Mouse (Mus musculus) heart, postnatal 10 days (tissue): ENCODE measurements around the gene Gm5485. TPM values are rescaled to one million over a fixed set of nuclear protein-coding genes. Genes with fewer than 3 reads are reported as not detected.

ENCODE experiments used
- DNase-seq, 2 experiments: peaks; one replicate each; pipeline ENCODE4 v3.0.0; 2021
- intact Hi-C: fragments of 180-260 bp; cut with DNase I; formaldehyde crosslinking; loops from one replicate; pipeline ENCODE4 v1.15.1; 2025
- total RNA-seq, 2 experiments: library from RNA; stranded (reverse); gene quantifications; 2 replicates each; pipeline ENCODE4 v1.2.3; 2021

The Gm5485 gene
- not detected for total RNA-seq

- no peak for DNase-seq
- intact Hi-C loops, result no loop called here
Observed at GRCm38 (mm10) chr16:48412246-48412645, at the start of gene Gm5485. Gm5485 (minus strand) TSS chr16:48412416.

- DNase-seq, result no peak
Observed at GRCm38 (mm10) chr16:48453264-48453663, 41.0 kb upstream of the Gm5485 start.

DNA sequence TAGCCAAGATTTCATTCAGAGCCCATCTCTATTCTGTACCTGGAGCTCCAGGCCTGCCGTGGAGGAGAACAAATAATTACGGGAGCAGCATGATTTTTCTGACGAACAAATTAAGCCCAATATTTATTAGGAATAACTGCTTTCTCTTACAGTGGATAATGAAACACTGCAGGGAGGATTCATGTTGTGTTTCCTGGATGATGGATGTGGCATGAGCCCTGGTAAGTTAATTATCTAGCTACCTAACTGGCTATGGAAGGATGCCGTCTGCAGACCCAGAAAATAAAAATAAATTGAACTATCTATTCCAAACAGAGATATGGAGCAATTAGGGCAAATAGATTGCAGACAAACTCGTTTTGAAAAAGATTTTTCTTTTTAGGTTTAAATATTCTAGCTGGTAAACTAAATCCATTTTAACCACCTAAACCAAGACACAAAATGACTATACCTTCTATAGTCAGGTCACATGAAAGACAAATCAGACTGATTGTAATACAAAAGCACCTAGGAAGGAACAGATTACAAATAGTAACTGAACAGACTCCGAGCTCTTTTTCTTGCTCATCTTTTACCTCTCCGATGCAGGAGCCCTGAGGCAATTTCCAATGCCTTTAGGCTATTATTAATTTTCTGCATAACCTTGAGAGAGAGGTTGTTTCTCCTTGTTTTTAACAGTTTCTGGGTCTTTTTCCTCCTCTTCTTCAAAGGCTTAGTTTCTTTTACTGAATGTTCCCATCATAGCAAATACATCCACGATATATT is 34.1 kb upstream of the Gm5485 start:
- intact Hi-C loops, result no loop called here
- DNase-seq, result no peak

More at GRCm38 (mm10) chr16:48453264-48453663, 41.0 kb upstream of the Gm5485 start:
- intact Hi-C loops, result no loop called here

DNA sequence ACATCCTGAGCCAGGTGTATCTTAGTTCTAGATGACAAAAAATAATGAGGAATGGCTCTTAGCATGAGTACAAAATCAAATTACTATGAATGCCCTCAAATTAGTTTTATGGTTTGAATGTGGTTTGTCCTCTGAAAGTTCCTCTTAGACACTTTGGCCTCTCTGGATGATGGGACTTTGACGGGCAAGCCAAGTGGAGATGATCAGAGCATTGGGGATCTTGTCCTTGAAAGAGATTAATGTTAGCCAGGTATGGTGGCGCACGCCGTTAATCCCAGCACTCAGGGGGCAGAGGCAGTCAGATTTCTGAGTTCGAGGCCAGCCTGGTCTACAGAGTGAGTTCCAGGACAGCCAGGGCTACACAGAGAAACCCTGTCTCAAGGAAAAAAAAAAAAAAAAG is 32.4 kb upstream of the Gm5485 start:
- intact Hi-C loops, result no loop called here
- no peak for DNase-seq

DNA sequence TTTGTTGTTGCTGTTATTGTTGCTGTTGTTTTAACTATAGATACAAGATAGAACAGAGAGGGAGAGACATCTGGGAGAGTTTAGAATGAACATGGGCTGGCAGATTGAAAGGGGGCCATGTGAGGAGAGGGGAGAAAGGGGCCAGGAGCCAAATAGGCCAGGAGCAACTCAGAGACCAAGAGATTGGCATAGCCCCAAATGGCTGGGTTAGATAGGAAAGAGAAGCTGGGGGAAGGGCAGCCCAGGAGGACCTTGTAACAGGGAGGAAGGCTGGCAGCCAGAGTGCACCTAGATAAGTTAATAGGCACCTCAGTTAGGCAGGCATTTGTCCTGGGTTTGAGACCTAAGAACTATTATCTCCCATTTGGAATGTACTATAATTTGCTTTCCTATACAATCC is 25.3 kb upstream of the Gm5485 start:
- intact Hi-C loops, result no loop called here
- no peak for DNase-seq

GRCm38 (mm10) chr16:48435454-48435853 is 23.2 kb upstream of the Gm5485 start:
- no peak for DNase-seq
- intact Hi-C loops, result no loop called here

DNA sequence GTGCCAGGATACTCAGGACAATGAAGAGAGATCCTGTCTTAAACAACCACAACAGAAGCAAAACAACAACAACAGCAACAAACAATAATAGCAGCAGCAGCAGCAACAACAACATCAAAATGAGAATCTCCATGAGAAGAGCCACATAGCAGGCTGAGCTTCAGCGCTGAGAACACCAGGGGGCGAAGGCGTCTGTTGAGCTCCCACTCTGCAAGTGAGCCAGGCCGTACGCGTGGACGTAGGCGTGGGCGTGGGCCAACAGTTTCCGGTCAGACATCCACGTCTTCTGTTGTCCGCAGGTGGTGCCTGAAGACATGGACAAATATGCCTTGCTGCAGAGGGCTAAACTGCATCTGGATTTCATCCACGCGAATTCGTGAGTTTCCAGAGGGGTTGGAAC is 18.8 kb upstream of the Gm5485 start, which contains the start of gene Morc1:
Gene Morc1 (plus strand): TSS at position 211 of the 400 bp plus-strand sequence.
- intact Hi-C loops, result no loop called here
- no peak for DNase-seq

DNA sequence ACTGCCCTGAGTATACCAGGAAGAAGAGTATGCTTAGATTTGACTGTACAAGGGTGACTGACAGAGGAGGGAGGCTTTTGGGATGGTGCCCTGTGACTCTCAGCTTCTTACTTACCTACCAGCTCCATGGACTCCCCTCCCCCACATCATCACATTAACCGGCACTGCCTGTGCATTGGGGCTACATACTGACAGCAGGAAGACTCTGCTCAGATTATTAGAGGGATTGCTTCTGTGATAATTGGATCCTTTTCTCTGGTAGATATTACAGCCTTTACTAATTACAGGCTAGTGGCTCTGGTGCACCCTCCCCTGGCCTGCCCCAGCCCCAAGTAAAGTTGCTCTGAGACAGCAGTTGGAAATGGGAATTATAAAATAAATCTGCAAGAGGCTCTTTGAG is 17.2 kb upstream of the Gm5485 start:
- intact Hi-C loops, result no loop called here

DNA sequence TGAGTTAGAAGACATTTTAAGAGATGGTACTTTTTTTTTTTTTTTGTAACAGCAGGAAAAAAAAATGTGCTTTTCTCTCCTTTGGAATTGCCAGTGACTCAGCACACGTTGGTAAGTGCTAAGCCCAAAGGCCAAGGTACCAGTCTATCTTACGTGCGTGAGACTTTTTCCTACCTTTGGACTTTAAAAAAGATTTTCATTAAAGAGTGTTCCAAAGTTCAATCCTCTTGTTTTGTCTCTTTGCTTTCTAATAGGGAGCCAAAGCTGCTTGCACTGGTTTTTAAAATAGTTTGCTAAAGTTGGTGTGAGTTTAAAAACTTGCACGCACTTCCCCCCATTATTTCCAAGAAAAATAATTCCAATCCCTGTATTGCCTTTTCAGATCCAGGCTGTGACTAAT is 11.9 kb upstream of the Gm5485 start:
- DNase-seq, result no peak
- intact Hi-C loops, result no loop called here

More for the DNA sequence above, 17.2 kb upstream of the Gm5485 start:
- no peak for DNase-seq

DNA sequence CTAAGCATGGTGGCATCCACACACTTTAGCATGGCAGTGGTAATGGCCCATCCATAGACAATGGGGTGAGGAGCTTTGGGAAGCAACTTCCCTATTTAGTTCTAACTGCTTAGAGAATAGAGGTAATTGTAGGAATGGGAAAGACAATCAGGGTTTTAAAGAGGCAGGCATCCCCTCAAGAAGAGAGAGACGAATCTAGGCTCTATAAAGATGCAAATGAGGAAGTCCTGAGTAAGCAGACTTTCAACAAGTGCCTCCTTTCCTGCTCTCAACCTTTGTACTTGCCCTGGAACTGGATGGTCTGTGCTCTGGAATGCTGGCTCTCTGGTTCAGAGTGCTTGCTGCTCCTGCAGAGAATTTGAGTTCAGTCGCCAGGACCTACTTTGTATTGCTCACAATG is 10.3 kb upstream of the Gm5485 start:
- intact Hi-C loops, result no loop called here
- DNase-seq, result no peak

GRCm38 (mm10) chr16:48419035-48419434 is 6.8 kb upstream of the Gm5485 start:
- no peak for DNase-seq
- intact Hi-C loops, result no loop called here

GRCm38 (mm10) chr16:48418557-48418956 is 6.3 kb upstream of the Gm5485 start:
- intact Hi-C loops, result no loop called here
- no peak for DNase-seq

DNA sequence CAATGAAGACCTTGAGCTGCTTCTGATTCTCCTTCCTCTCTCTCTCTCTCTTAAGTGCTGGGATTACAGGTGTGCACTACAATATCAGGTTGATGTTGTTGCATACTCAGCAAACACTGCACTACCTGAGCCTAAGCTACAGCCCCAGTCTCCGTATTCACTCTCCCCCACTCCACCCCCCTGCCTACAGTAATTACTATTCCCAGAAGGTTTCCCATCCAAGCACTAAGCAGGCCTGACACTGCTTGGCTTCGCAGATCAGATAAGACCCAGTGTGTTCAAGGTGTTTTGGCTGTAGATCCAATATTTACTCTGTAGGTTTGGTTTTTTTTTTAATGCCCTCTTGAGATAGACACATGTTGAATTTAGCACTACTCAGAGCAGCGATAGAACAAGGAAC is 2.1 kb downstream of the Gm5485 start:
- intact Hi-C loops, result no loop called here
- DNase-seq, result no peak

- DNase-seq, result no peak
- intact Hi-C loops, result no loop called here
Observed at GRCm38 (mm10) chr16:48409580-48409979, 2.6 kb downstream of the Gm5485 start.

DNA sequence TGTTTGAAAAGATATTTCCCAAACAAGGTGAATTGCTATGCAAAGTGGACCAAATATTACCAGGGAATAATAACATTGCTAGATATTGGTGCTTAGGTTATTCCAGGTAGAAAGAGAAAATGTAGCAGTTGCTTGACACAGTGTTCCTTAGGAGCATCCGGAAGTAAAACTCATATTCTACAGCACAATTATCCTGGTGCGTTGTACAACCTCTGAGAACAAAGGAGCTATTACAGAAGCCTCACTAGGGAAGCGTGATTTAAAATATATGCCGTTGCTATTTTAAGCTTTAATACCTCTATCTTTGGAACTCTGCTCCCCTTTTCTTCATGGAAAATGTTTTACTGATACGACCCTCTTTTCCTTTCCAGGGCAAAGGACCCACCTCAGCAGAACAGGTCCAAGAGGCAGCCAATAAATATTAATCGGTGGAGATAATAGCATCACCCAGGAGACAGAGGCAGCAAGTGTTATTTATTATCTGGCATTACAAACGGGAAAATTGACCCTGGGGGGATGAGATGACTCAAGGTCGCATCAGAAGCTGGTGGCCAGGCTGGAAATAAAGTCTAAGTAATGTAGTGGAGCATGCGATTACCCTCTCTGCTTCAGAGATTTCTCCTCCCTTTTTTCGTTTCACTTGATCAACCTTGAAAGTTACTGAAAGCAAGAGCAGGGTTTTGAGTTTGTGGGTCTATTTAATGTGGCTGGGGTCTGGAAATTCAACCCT is 6.4 kb downstream of the Gm5485 start:
- intact Hi-C loops, result no loop called here
- DNase-seq, result no peak

DNA sequence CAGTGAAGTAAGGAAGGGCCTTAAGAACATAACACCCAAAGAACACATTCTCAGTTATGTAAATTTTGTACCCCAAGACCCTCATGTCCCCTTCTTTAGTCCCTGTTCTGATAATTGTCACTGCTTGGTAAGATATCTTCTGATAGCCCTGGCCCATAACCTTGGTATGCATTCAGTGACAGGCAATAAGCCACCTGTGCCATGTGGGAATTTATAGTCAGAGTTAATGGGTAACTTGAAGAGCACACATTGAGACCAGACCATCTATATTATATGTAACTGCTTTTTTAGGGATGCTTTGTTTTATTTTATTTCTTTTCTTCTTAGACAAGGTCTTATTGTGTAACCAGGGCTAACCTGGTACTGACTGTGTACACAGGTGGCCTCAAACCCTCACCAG is 8.2 kb downstream of the Gm5485 start:
- intact Hi-C loops, result no loop called here
- DNase-seq, result no peak

DNA sequence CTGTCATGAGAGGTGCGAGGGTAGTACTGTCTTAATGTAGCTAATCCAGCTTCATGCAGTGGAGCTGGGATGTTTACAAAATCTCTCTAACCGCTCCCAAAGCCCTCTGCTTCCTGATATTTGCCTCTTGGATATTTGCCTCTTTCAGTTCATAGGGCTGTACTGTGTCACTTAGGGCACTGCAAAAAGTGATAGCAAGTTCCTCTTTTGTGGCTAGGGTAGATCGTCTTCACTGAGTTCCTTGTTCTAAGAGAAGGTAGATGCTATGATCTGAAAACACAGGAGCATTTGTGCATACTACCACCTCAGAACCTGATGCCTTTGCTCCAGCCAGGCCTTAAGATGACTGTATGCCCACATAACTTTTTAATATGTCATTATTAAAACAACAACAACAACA is 8.8 kb downstream of the Gm5485 start:
- DNase-seq, result no peak
- intact Hi-C loops, result no loop called here

- intact Hi-C loops, result no loop called here
- DNase-seq, result no peak
Observed at GRCm38 (mm10) chr16:48402963-48403362, 9.3 kb downstream of the Gm5485 start.

DNA sequence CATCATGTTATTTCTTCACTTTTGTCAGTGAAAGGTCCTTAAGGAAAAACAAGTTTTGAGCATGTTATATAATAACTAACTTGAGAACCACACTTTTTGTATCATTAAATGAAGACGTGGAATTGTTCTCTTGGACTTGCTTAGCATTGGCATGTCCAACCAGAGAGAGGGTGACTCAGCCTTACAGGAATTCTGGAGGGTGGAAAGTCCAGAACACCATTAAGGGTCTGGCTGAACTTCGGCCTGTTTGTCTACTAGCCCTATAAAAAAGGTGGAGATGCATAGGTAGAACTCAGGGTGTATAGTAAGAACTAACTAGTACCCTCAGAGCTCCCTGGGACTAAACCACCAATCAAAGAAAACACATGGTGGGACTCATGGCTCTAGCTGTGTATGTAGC is 16.9 kb downstream of the Gm5485 start:
- intact Hi-C loops, result no loop called here
- DNase-seq, result no peak

GRCm38 (mm10) chr16:48386982-48387381 is 25.2 kb downstream of the Gm5485 start:
- intact Hi-C loops, result no loop called here
- DNase-seq, result no peak

GRCm38 (mm10) chr16:48383582-48384257 is 28.5 kb downstream of the Gm5485 start:
- no peak for DNase-seq
- intact Hi-C loops, result no loop called here
